Mouse (Mus musculus) hindbrain, embryonic 16.5 days (tissue): ENCODE results near the gene Lrrc8d. TPM values are rescaled to one million over a fixed set of nuclear protein-coding genes. Genes with fewer than 3 reads are reported as not detected.
A peak's percentile ranks its signal among the peaks of the same experiment; 100 is the strongest.

ENCODE experiments used
- ATAC-seq: fragments of 200-750 bp; cut with Nextera tagmentation; 2 replicates; pipeline ENCODE4 v1.8.0; 2017; ENCODE audit warnings: moderate TSS enrichment, moderate library complexity
- H3K27ac ChIP-seq: fragments of 300-500 bp; sonication (generic); 2 replicates; pipeline ENCODE4 v1.5.1; 2014; ENCODE audit warnings: low read depth, mild to moderate bottlenecking, control low read depth, low read length, moderate library complexity
- H3K27me3 ChIP-seq: fragments of 300-500 bp; sonication (generic); replicated peaks from 2 replicates; pipeline ENCODE4 v1.6.1; 2014; ENCODE audit warnings: low read length; ENCODE audit not compliant: control insufficient read depth, insufficient read depth
- H3K36me3 ChIP-seq: fragments of 300-500 bp; sonication (generic); 2 replicates; pipeline ENCODE4 v1.6.1; 2014; ENCODE audit warnings: mild to moderate bottlenecking, low read length, moderate library complexity, mixed read lengths; ENCODE audit not compliant: control insufficient read depth, insufficient read depth
- H3K4me1 ChIP-seq: fragments of 300-500 bp; sonication (generic); 2 replicates; pipeline ENCODE4 v1.6.1; 2014; ENCODE audit warnings: low read depth, low read length; ENCODE audit not compliant: control insufficient read depth, insufficient read depth
- H3K4me2 ChIP-seq: fragments of 300-500 bp; sonication (generic); 2 replicates; pipeline ENCODE4 v1.6.1; 2014; ENCODE audit warnings: mild to moderate bottlenecking, low read length, control low read depth, moderate library complexity
- H3K4me3 ChIP-seq: fragments of 300-500 bp; sonication (generic); 2 replicates; pipeline ENCODE4 v1.5.1; 2014; ENCODE audit warnings: mild to moderate bottlenecking, low read length, control low read depth, moderate library complexity
- H3K9ac ChIP-seq: fragments of 300-500 bp; sonication (generic); 2 replicates; pipeline ENCODE4 v1.6.1; 2014; ENCODE audit warnings: low read depth, mild to moderate bottlenecking, control low read depth, low read length, moderate library complexity
- H3K9me3 ChIP-seq: fragments of 300-500 bp; sonication (generic); 2 replicates; pipeline ENCODE4 v1.6.1; 2014; ENCODE audit warnings: mild to moderate bottlenecking, low read length, moderate library complexity; ENCODE audit not compliant: control insufficient read depth
- WGBS: fragments of 180-500 bp; shearing (Covaris S2); extraction: QIAGEN DNeasy Blood & Tissue Kit; methylation state at CpG from one replicate; pipeline ENCODE4 v1.1.7; 2014; 5-methylcytosine and 5-hydroxymethylcytosine counted together
- polyA plus RNA-seq: library from polyadenylated mRNA; unstranded; fragments of >200 nt; fragmentation: Nextera tagmentation; extraction: Ambion mirVana; gene quantifications from 2 replicates; pipeline ENCODE4 v1.2.1, GENCODE M21; 2015

The Lrrc8d gene
- polyA plus RNA-seq, 1 experiment from 2014 or later, result 19.1 TPM

- no peak for ATAC-seq
- Histone ChIP-seq H3K9ac (no peak overlapping the region), H3K36me3 (0 out of 2 replicates have a peak, but pooled peaks cover 4% of the 10 kb centered on the region), H3K4me2 (no peak overlapping the region), H3K4me1 (peaks cover 3% of the 10 kb centered on the region), H3K27ac (no peak overlapping the region), H3K9me3 (no peaks in the 10 kb centered on the region), H3K4me3 (no peak overlapping the region), H3K27me3 (no peaks in the 10 kb centered on the region)
- 79% methylated on average over 11 of the region's 11 CpGs for WGBS
Measured at GRCm38 (mm10) chr5:105745324-105745723, 45.6 kb downstream of the Lrrc8d start.

- H3K9me3 ChIP-seq, result no peaks in the 10 kb centered on the region
- H3K4me2 ChIP-seq, result no peak overlapping the region
- H3K27me3 ChIP-seq, result no peaks in the 10 kb centered on the region
- WGBS, result 78% methylated on average over 5 of the region's 5 CpGs
- H3K9ac ChIP-seq, result no peak overlapping the region
- H3K4me1 ChIP-seq, result no peaks in the 10 kb centered on the region
- peak; percentile 26 for ATAC-seq
- 0 out of 2 replicates have a peak, but pooled peaks cover 4% of the 10 kb centered on the region for H3K36me3 ChIP-seq
- no peak overlapping the region for H3K27ac ChIP-seq
- H3K4me3 ChIP-seq, result no peak overlapping the region
Measured at GRCm38 (mm10) chr5:105745927-105746454, 46.2 kb downstream of the Lrrc8d start.

GRCm38 (mm10) chr5:105754803-105755202 is 55.0 kb downstream of the Lrrc8d start:
- H3K4me3 ChIP-seq, result no peak overlapping the region
- H3K9ac ChIP-seq, result no peak overlapping the region
- WGBS, result 74% methylated on average over 8 of the region's 8 CpGs
- no peaks in the 10 kb centered on the region for H3K27me3 ChIP-seq
- no peaks in the 10 kb centered on the region for H3K9me3 ChIP-seq
- 0 out of 2 replicates have a peak, but pooled peaks cover 3% of the 10 kb centered on the region for H3K4me1 ChIP-seq
- no peak for ATAC-seq
- no peaks in the 10 kb centered on the region for H3K36me3 ChIP-seq
- H3K4me2 ChIP-seq, result no peak overlapping the region
- no peak overlapping the region for H3K27ac ChIP-seq

- Histone ChIP-seq H3K4me2 (no peak overlapping the region), H3K27me3 (no peaks in the 10 kb centered on the region), H3K4me3 (no peak overlapping the region), H3K4me1 (0 out of 2 replicates have a peak, but pooled peaks cover 3% of the 10 kb centered on the region), H3K36me3 (no peaks in the 10 kb centered on the region), H3K27ac (no peak overlapping the region), H3K9me3 (no peaks in the 10 kb centered on the region), H3K9ac (no peak overlapping the region; the same call in 1 of the 2 replicates)
- WGBS, result 89% methylated on average over 6 of the region's 6 CpGs
- ATAC-seq, result no peak
Measured at GRCm38 (mm10) chr5:105755491-105755890, 55.7 kb downstream of the Lrrc8d start.

GRCm38 (mm10) chr5:105757978-105758377 is 58.2 kb downstream of the Lrrc8d start:
- H3K4me1 ChIP-seq, result peaks cover 15% of the 10 kb centered on the region
- H3K9me3 ChIP-seq, result no peaks in the 10 kb centered on the region
- H3K27ac ChIP-seq, result no peak overlapping the region
- WGBS, result 86% methylated on average over 17 of the region's 17 CpGs
- H3K4me2 ChIP-seq, result no peak overlapping the region
- H3K4me3 ChIP-seq, result no peak overlapping the region
- no peaks in the 10 kb centered on the region for H3K27me3 ChIP-seq
- no peak for ATAC-seq
- no peak overlapping the region for H3K9ac ChIP-seq
- no peaks in the 10 kb centered on the region for H3K36me3 ChIP-seq

GRCm38 (mm10) chr5:105758866-105759265 is 59.1 kb downstream of the Lrrc8d start:
- Histone ChIP-seq H3K4me1 (peaks cover 13% of the 10 kb centered on the region), H3K4me2 (no peak overlapping the region), H3K9ac (no peak overlapping the region), H3K27ac (no peak overlapping the region), H3K9me3 (no peaks in the 10 kb centered on the region), H3K4me3 (no peak overlapping the region), H3K27me3 (no peaks in the 10 kb centered on the region), H3K36me3 (no peaks in the 10 kb centered on the region)
- ATAC-seq, result no peak
- 77% methylated on average over 9 of the region's 9 CpGs for WGBS

- H3K9ac ChIP-seq, result no peak overlapping the region
Measured at GRCm38 (mm10) chr5:105761848-105762482, 62.2 kb downstream of the Lrrc8d start.

GRCm38 (mm10) chr5:105764369-105764768 is 64.6 kb downstream of the Lrrc8d start:
- H3K4me1 ChIP-seq, result peaks cover 19% of the 10 kb centered on the region
- H3K36me3 ChIP-seq, result 0 out of 2 replicates have a peak, but pooled peaks cover 3% of the 10 kb centered on the region
- no peak for ATAC-seq

More at GRCm38 (mm10) chr5:105761848-105762482, 62.2 kb downstream of the Lrrc8d start:
- Histone ChIP-seq H3K27ac (no peak overlapping the region), H3K9me3 (no peaks in the 10 kb centered on the region), H3K27me3 (no peaks in the 10 kb centered on the region), H3K4me1 (peaks cover 19% of the 10 kb centered on the region), H3K4me3 (no peak overlapping the region), H3K4me2 (peak overlapping the region; percentile 10; the same call in 1 of the 2 replicates), H3K36me3 (0 out of 2 replicates have a peak, but pooled peaks cover 3% of the 10 kb centered on the region)
- 16% methylated on average over 11 of the region's 11 CpGs for WGBS
- peak; percentile 45 for ATAC-seq

GRCm38 (mm10) chr5:105765386-105765785 is 65.6 kb downstream of the Lrrc8d start:
- Histone ChIP-seq H3K4me1 (peaks cover 19% of the 10 kb centered on the region), H3K9me3 (no peaks in the 10 kb centered on the region), H3K27me3 (no peaks in the 10 kb centered on the region), H3K4me3 (no peak overlapping the region), H3K27ac (no peak overlapping the region), H3K9ac (no peak overlapping the region), H3K4me2 (no peak overlapping the region), H3K36me3 (0 out of 2 replicates have a peak, but pooled peaks cover 3% of the 10 kb centered on the region)
- no peak for ATAC-seq
- WGBS, result 91% methylated on average over 4 of the region's 5 CpGs

More at GRCm38 (mm10) chr5:105764369-105764768, 64.6 kb downstream of the Lrrc8d start:
- Histone ChIP-seq H3K27me3 (no peaks in the 10 kb centered on the region), H3K27ac (no peak overlapping the region), H3K9me3 (no peaks in the 10 kb centered on the region), H3K4me2 (no peak overlapping the region), H3K9ac (no peak overlapping the region), H3K4me3 (no peak overlapping the region)
- 63% methylated on average over 10 of the region's 10 CpGs for WGBS
